Comparison of ENCODE assay signal across 8 mouse cellular contexts in the genomic region with DNA sequence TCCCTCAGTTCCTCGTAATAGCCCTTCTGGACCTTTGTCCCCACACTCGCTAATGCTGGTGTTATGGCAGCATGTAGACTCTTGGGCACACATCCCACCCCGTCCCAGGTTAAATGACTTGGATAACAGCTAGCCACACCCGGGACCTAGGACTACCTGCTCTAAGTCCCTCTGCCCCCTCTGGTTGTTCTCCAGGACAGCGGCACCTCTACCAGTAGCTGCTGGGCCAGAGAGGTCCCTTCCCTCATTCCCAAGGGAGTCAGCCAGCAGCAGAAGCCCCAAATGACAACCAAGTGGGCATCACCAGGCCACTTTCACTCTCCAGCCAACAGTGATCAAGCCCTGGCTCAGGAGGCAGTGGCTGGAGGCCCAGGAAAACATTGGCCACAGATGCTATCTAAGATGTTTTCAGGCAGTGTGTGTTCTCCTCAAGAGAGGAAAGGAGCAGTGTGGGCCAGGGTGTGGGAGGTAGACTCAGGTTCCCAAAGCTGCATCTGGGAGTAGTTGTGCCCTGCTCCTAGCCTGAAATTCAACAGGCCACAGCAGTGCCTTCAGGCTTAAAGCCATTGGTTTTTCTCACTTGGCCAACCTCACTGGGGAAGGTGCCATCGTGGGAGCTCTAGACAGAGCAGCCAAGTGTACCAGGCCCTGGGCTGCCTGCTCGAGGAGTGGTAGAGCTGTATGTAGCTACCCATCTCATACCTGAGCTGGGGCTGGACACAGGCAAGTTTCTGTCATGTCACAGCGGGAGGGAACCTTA. TPM values are rescaled to one million over a fixed set of nuclear protein-coding genes. Genes with fewer than 3 reads are reported as not detected.
DNase-seq lines count a peak whose midpoint lies in the region; ATAC-seq and TF ChIP-seq lines count a peak whose summit lies in the region.

No protein-coding gene starts in this region.

- 87% methylated on average over 8 of the region's 8 CpGs for WGBS in heart, embryonic 13.5 days
- 82% methylated on average over 8 of the region's 8 CpGs for WGBS in heart, embryonic 12.5 days
- 88% methylated on average over 8 of the region's 8 CpGs for WGBS in midbrain, postnatal 0 days
- WGBS in midbrain, embryonic 11.5 days = 86% methylated on average over 8 of the region's 8 CpGs
- 87% methylated on average over 8 of the region's 8 CpGs for WGBS in hindbrain, embryonic 12.5 days
- WGBS in stomach, embryonic 14.5 days = 76% methylated on average over 8 of the region's 8 CpGs

- peaks cover 86% of the 10 kb centered on the region for H3K4me1 ChIP-seq in heart, embryonic 13.5 days
- peaks cover 84% of the 10 kb centered on the region for H3K4me1 ChIP-seq in heart, embryonic 12.5 days (replicated peaks)
- peaks cover 56% of the 10 kb centered on the region for H3K4me1 ChIP-seq in midbrain, postnatal 0 days (ENCODE audit: insufficient read depth, low read length)
- H3K4me1 ChIP-seq in midbrain, embryonic 11.5 days (ENCODE audit: control insufficient read depth, insufficient read depth, low read length) = peaks cover 31% of the 10 kb centered on the region
- H3K4me1 ChIP-seq in hindbrain, embryonic 12.5 days = peaks cover 58% of the 10 kb centered on the region
- H3K4me1 ChIP-seq in stomach, embryonic 14.5 days (ENCODE audit: control insufficient read depth, insufficient read depth, low read length) = peaks cover 67% of the 10 kb centered on the region

- no peak for ATAC-seq in heart, embryonic 13.5 days (ENCODE audit: extremely low read depth, insufficient number of reproducible peaks, low FRiP score, low TSS enrichment)
- no peak for ATAC-seq in heart, embryonic 12.5 days (ENCODE audit: insufficient number of reproducible peaks, low FRiP score)
- no peak for ATAC-seq in midbrain, postnatal 0 days (ENCODE audit: low FRiP score)
- ATAC-seq in midbrain, embryonic 11.5 days (ENCODE audit: low FRiP score) = no peak
- ATAC-seq in hindbrain, embryonic 12.5 days (ENCODE audit: low FRiP score) = no peak
- ATAC-seq in stomach, embryonic 14.5 days (ENCODE audit: insufficient number of reproducible peaks, insufficient read depth, low FRiP score, low read depth) = no peak

- no peaks in the 10 kb centered on the region for H3K36me3 ChIP-seq in heart, embryonic 13.5 days
- peaks cover 5% of the 10 kb centered on the region; the same call in 1 of the 2 replicates for H3K36me3 ChIP-seq in heart, embryonic 12.5 days
- H3K36me3 ChIP-seq in midbrain, postnatal 0 days (ENCODE audit: insufficient read depth, low read length) = no peaks in the 10 kb centered on the region
- H3K36me3 ChIP-seq in midbrain, embryonic 11.5 days (ENCODE audit: control insufficient read depth, insufficient read depth, low read length) = no peaks in the 10 kb centered on the region
- H3K36me3 ChIP-seq in hindbrain, embryonic 12.5 days = peaks cover 8% of the 10 kb centered on the region
- H3K36me3 ChIP-seq in stomach, embryonic 14.5 days (ENCODE audit: control insufficient read depth, insufficient read depth, low read length) = peaks cover 9% of the 10 kb centered on the region

- H3K27ac ChIP-seq in heart, embryonic 13.5 days (replicated peaks) = peak overlapping the region; percentile 64
- no peak overlapping the region for H3K27ac ChIP-seq in heart, embryonic 12.5 days (ENCODE audit: poor library complexity, severe bottlenecking)
- H3K27ac ChIP-seq in midbrain, postnatal 0 days (ENCODE audit: low read depth, low read length) = peak overlapping the region; percentile 95
- no peak overlapping the region for H3K27ac ChIP-seq in midbrain, embryonic 11.5 days (ENCODE audit: low read depth, low read length)
- H3K27ac ChIP-seq in hindbrain, embryonic 12.5 days = peak overlapping the region; percentile 92; the same call in 1 of the 2 replicates
- H3K27ac ChIP-seq in stomach, embryonic 14.5 days (ENCODE audit: low read length) = peak overlapping the region; percentile 74; the same call in 1 of the 2 replicates

- peak overlapping the region; percentile 42; the same call in 1 of the 2 replicates for H3K9ac ChIP-seq in heart, embryonic 13.5 days
- no peak overlapping the region for H3K9ac ChIP-seq in heart, embryonic 12.5 days
- no peak overlapping the region for H3K9ac ChIP-seq in midbrain, postnatal 0 days (replicated peaks; ENCODE audit: low read length, poor library complexity, severe bottlenecking)
- H3K9ac ChIP-seq in midbrain, embryonic 11.5 days (ENCODE audit: low read length) = no peak overlapping the region
- no peak overlapping the region for H3K9ac ChIP-seq in hindbrain, embryonic 12.5 days
- H3K9ac ChIP-seq in stomach, embryonic 14.5 days (replicated peaks; ENCODE audit: low read depth, low read length) = no peak overlapping the region

- no peak overlapping the region for H3K4me3 ChIP-seq in heart, embryonic 13.5 days
- H3K4me3 ChIP-seq in heart, embryonic 12.5 days = no peak overlapping the region
- no peak overlapping the region for H3K4me3 ChIP-seq in midbrain, postnatal 0 days (ENCODE audit: low read depth, low read length)
- H3K4me3 ChIP-seq in midbrain, embryonic 11.5 days (ENCODE audit: low read depth, low read length) = no peak overlapping the region
- H3K4me3 ChIP-seq in hindbrain, embryonic 12.5 days = no peak overlapping the region
- H3K4me3 ChIP-seq in stomach, embryonic 14.5 days (ENCODE audit: low read depth, low read length) = no peak overlapping the region

- H3K4me2 ChIP-seq in heart, embryonic 13.5 days = no peak overlapping the region
- H3K4me2 ChIP-seq in heart, embryonic 12.5 days = no peak overlapping the region
- H3K4me2 ChIP-seq in midbrain, postnatal 0 days (ENCODE audit: low read depth, low read length, poor library complexity, severe bottlenecking) = no peak overlapping the region; the same call in 1 of the 2 replicates
- H3K4me2 ChIP-seq in midbrain, embryonic 11.5 days = no peak overlapping the region
- H3K4me2 ChIP-seq in hindbrain, embryonic 12.5 days (replicated peaks) = no peak overlapping the region
- no peak overlapping the region for H3K4me2 ChIP-seq in stomach, embryonic 14.5 days (replicated peaks; ENCODE audit: low read depth, low read length)

- TF ChIP-seq CTCF in midbrain, postnatal 0 days (IDR thresholded peaks at IDR 0.05) = no peak

- no peaks in the 10 kb centered on the region for H3K27me3 ChIP-seq in heart, embryonic 13.5 days (replicated peaks)
- H3K27me3 ChIP-seq in heart, embryonic 12.5 days (replicated peaks) = no peaks in the 10 kb centered on the region
- H3K27me3 ChIP-seq in midbrain, postnatal 0 days (ENCODE audit: insufficient read depth, low read length) = no peaks in the 10 kb centered on the region
- no peaks in the 10 kb centered on the region for H3K27me3 ChIP-seq in midbrain, embryonic 11.5 days (ENCODE audit: control insufficient read depth, insufficient read depth, low read length)
- H3K27me3 ChIP-seq in hindbrain, embryonic 12.5 days = no peaks in the 10 kb centered on the region; the same call in 1 of the 2 replicates
- no peaks in the 10 kb centered on the region for H3K27me3 ChIP-seq in stomach, embryonic 14.5 days (ENCODE audit: control insufficient read depth, insufficient read depth, low read length)

- no peaks in the 10 kb centered on the region for H3K9me3 ChIP-seq in heart, embryonic 13.5 days
- H3K9me3 ChIP-seq in heart, embryonic 12.5 days (replicated peaks) = no peaks in the 10 kb centered on the region
- H3K9me3 ChIP-seq in midbrain, postnatal 0 days (ENCODE audit: low read length) = no peaks in the 10 kb centered on the region
- no peaks in the 10 kb centered on the region for H3K9me3 ChIP-seq in midbrain, embryonic 11.5 days (ENCODE audit: control insufficient read depth, low read length)
- no peaks in the 10 kb centered on the region for H3K9me3 ChIP-seq in hindbrain, embryonic 12.5 days (replicated peaks)
- H3K9me3 ChIP-seq in stomach, embryonic 14.5 days (ENCODE audit: control insufficient read depth, low read depth, low read length) = no peaks in the 10 kb centered on the region

- DNase-seq in midbrain, postnatal 0 days (ENCODE audit: low spot score) = peak; percentile 26
- no peak for DNase-seq in midbrain, embryonic 11.5 days (ENCODE audit: low spot score, missing footprints)
- no peak for DNase-seq in right cerebral cortex, adult 2 months (ENCODE audit: low spot score in 2 of 2)
- DNase-seq in right cerebral cortex, postnatal 4 days = no peak

RNA-seq across cellular contexts. Expression of gene Mtss1l, which starts 2.9 kb away (rescaled TPM):
- 6.0 and 6.4 TPM in 2 replicates for polyA plus RNA-seq in heart, embryonic 13.5 days (2015; fragmentation: Nextera tagmentation; extraction: Ambion mirVana)
- polyA plus RNA-seq in heart, embryonic 12.5 days (2016; fragmentation: Nextera tagmentation; extraction: Ambion mirVana) = 12.9 and 14.3 TPM in 2 replicates
- total RNA-seq in midbrain, postnatal 0 days (2014; rRNA removed) = 90.5 and 101 TPM in 2 replicates
- polyA plus RNA-seq in midbrain, postnatal 0 days (2015; fragmentation: Nextera tagmentation; extraction: Ambion mirVana) = 35.2 and 37.7 TPM in 2 replicates
- 7.4 and 9.6 TPM in 2 replicates for polyA plus RNA-seq in midbrain, embryonic 11.5 days (2014; fragmentation: Nextera tagmentation; extraction: Ambion mirVana)
- polyA plus RNA-seq in hindbrain, embryonic 12.5 days (2016; fragmentation: Nextera tagmentation; extraction: Ambion mirVana) = 21.6 and 23.3 TPM in 2 replicates
- 13.2 and 14.2 TPM in 2 replicates for polyA plus RNA-seq in stomach, embryonic 14.5 days (2014; fragmentation: Nextera tagmentation; extraction: Ambion mirVana)

Comparison
In these comparisons a context has a peak if more than half of its experiments do, and no peak if none do; other contexts are left out.
1. H3K27ac ChIP-seq: peak in heart, embryonic 13.5 days (single experiment), midbrain, postnatal 0 days (single experiment), hindbrain, embryonic 12.5 days (single experiment) and stomach, embryonic 14.5 days (single experiment); none in heart, embryonic 12.5 days (single experiment) and midbrain, embryonic 11.5 days (single experiment).